Mouse (Mus musculus) thymus, adult 2 months (tissue): ENCODE results near the gene Styx. TPM values are rescaled to one million over a fixed set of nuclear protein-coding genes. Genes with fewer than 3 reads are reported as not detected.

Experiments used
- DNase-seq: peaks from one replicate; pipeline ENCODE4 v3.0.0; 2021
- H3K27ac ChIP-seq: fragments of 200-500 bp; 2 replicates; pipeline ENCODE4 v1.5.1; 2012; ENCODE audit warnings: low read length, control low read depth; ENCODE audit not compliant: control insufficient read depth, insufficient read depth
- H3K27me3 ChIP-seq: fragments of 200-500 bp; 2 replicates; pipeline ENCODE4 v1.6.1; 2012; ENCODE audit warnings: mild to moderate bottlenecking, low read length, moderate library complexity, mixed read lengths; ENCODE audit not compliant: control insufficient read depth, insufficient read depth
- H3K36me3 ChIP-seq: fragments of 200-500 bp; 2 replicates; pipeline ENCODE4 v1.6.1; 2012; ENCODE audit warnings: mild to moderate bottlenecking, low read length, moderate library complexity; ENCODE audit not compliant: control insufficient read depth, insufficient read depth
- H3K4me1 ChIP-seq: fragments of 200-500 bp; replicated peaks from 2 replicates; pipeline ENCODE4 v1.6.1; 2012; ENCODE audit warnings: low read length; ENCODE audit not compliant: control insufficient read depth, insufficient read depth
- H3K4me3 ChIP-seq: fragments of 200-500 bp; 2 replicates; pipeline ENCODE4 v1.5.1; 2012; ENCODE audit warnings: mild to moderate bottlenecking, low read length, control low read depth, moderate library complexity; ENCODE audit not compliant: control insufficient read depth, insufficient read depth
- CTCF ChIP-seq: fragments of 200-500 bp; IDR thresholded peaks from 2 replicates; pipeline ENCODE4 v1.5.1; 2012; ENCODE audit warnings: mild to moderate bottlenecking, control low read depth, low read length, moderate library complexity, borderline replicate concordance; ENCODE audit not compliant: control insufficient read depth, poor library complexity, insufficient read depth; ENCODE audit errors: extremely low read depth
- POLR2A ChIP-seq: fragments of 200-500 bp; IDR thresholded peaks from 2 replicates; pipeline ENCODE4 v1.6.1; 2012; ENCODE audit warnings: mild to moderate bottlenecking, low read length, control low read depth, moderate library complexity; ENCODE audit not compliant: control insufficient read depth, poor library complexity, insufficient read depth; ENCODE audit errors: extremely low read depth
- WGBS: fragments of 180-500 bp; shearing (Covaris S2); methylation state at CpG from one replicate; pipeline ENCODE4 v1.1.7; 2018; 5-methylcytosine and 5-hydroxymethylcytosine counted together
- polyA plus RNA-seq: library from polyadenylated mRNA; depleted of rRNA; stranded (reverse); fragments of >200 nt; gene quantifications from 2 replicates; pipeline ENCODE4 v1.2.3, GENCODE M21; 2012

Gene Styx
- polyA plus RNA-seq, 1 experiment, result 22.6 TPM

DNA sequence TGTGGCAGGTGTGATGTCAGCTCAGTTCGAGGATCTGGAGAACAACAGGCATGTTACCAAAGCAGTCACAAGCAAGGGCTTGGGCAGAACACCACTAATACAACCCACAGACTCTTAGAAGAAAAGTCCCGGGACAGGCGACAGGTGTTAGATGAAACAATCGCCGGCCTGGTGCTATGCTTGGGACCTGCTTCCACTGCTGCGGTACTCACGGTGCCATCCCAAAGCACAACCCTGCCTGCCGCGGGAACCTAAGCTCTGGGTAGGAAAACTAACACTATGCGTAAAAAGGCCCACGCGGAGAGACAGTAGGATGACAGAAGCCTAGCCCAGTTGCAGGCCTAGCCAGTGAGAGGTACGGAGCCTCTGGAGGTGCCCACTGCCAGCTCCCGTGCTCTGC is 40.8 kb upstream of the Styx start:
- 90% methylated on average over 14 of the region's 14 CpGs for WGBS
- H3K36me3 ChIP-seq, result 0 out of 2 replicates have a peak, but pooled peaks cover under 1% of the 10 kb centered on the region

DNA sequence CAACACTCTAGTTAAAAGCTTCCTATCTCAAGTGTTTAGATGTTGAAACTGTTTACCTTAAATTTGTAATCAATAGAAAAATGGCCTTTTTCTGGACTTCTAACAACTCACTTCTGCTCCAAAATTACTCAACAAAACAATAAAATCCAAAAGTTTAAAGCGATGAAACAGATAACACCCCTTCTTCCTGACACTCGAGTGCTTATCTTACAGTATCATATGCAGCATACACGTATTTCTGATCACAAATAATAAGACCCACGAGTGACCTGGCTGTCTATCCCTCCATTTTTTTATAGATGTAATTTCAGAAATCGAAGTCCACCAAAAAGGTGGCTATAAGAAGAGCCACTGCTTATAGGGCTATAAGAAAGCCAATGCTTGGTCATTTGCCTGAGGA is 34.0 kb upstream of the Styx start:
- H3K4me3 ChIP-seq, result no peak overlapping the region
- H3K27ac ChIP-seq, result no peak overlapping the region; the same call in 1 of the 2 replicates
- peaks cover 7% of the 10 kb centered on the region for H3K4me1 ChIP-seq
- TF ChIP-seq POLR2A (no peak), CTCF (no peak)
- DNase-seq, result no peak
- 74% methylated on average over 5 of the region's 5 CpGs for WGBS
- H3K36me3 ChIP-seq, result no peaks in the 10 kb centered on the region
- no peaks in the 10 kb centered on the region for H3K27me3 ChIP-seq

More for the DNA sequence above, 40.8 kb upstream of the Styx start:
- TF ChIP-seq CTCF, result no peak
- no peak for TF ChIP-seq POLR2A
- no peak overlapping the region for H3K27ac ChIP-seq
- DNase-seq, result no peak
- H3K4me3 ChIP-seq, result no peak overlapping the region
- no peaks in the 10 kb centered on the region for H3K27me3 ChIP-seq
- no peaks in the 10 kb centered on the region for H3K4me1 ChIP-seq

DNA sequence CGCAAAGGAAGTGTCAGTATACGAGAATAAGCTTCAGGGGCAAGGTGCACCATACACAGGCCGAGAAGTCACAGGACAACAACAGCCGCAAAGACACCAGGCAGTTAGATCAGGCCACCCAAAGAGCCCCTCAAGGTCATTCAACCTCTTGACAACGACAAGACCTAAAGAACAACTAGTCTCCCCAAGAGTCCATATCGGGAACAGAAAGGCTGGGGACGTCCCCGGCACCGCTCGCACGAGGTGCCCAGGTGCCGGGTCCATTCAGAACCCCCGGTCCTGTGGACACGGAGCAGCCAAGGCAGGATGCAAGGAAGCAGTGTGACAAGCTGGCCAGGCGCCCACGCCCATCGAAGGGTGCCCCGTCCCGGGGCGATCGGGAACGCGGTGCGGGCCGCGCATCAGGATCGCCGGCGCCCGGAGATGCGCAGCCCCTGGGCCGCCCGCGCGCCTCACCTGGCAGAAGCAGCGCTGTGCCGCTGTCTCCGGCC is 32.9 kb upstream of the Styx start:
- Histone ChIP-seq H3K36me3 (no peaks in the 10 kb centered on the region), H3K4me1 (peaks cover 7% of the 10 kb centered on the region), H3K27me3 (no peaks in the 10 kb centered on the region), H3K4me3 (peak overlapping the region; percentile 68), H3K27ac (no peak overlapping the region)
- TF ChIP-seq POLR2A (no peak), CTCF (no peak)
- under 1% methylated on average over 38 of the region's 38 CpGs for WGBS
- DNase-seq, result peak; percentile 26

DNA sequence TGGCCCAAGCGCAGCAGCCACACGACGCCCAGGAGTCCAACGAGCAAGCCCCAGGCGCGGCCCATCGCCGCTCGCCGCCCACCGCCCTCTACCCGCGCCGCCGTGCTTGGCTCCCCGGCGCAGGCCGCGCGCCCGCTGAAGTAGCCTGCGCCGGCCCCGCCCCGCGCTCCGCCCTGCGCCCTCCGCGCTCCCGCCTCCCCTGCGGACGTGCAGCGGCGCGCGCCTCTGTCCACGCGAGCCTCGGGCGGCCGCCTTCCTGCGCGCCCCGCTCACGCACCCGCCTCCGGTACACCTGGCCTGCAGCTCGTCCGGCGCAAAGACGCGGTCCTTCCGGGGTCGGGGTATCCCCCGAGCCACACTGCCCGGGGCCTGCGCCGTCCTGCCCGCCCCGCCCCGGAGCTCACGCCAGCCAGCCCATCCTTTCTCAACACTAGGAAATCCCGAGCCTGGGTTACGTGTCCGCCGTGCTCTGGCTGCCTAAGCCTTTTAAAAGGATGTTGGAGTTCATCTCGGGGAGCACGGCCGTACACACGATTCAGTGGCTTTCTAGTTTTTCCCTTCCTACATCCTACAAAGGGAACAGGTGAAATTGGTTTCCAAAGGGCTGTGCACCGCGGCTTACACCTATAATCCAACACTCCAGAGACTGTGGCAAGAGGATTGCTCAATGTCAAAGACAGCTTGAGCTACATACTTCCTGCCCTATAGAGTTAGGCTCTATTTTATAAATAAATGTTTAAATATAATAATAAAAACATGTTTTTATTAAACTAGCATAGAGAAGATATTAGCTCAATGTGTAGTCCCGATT is 32.3 kb upstream of the Styx start, which contains the start of gene Ero1l:
Gene Ero1l, minus strand, starts transcription at position 346 of the 811 bp plus-strand sequence.
- H3K4me3 ChIP-seq, result peak within 1 kb of the TSS; percentile 68
- no peaks in the 10 kb centered on the region for H3K27me3 ChIP-seq

DNA sequence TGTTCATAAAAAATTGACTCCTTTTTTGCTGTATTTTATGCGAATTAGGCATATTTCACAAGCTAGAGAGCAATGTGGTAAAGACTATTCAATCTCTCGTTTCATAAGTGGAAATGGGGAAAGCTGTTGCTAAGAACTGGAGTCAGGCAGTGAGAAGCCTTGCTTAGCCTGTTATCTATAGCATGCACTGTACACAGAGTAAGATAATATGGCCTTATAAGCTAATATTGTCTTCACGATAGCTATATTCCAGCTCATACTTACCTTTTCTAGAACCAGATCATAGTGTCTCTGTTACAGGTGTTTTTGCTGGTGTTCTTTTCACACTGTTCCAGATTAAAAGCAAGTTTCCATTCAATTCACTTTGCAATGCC is 31.7 kb upstream of the Styx start:
- Histone ChIP-seq H3K4me3 (no peak overlapping the region), H3K4me1 (peaks cover 7% of the 10 kb centered on the region), H3K36me3 (no peaks in the 10 kb centered on the region), H3K27me3 (no peaks in the 10 kb centered on the region), H3K27ac (no peak overlapping the region)
- no peak for TF ChIP-seq CTCF
- TF ChIP-seq POLR2A, result no peak
- DNase-seq, result no peak
- 62% methylated on average over 3 of the region's 3 CpGs for WGBS

More for the DNA sequence above, 32.3 kb upstream of the Styx start, which contains the start of gene Ero1l:
- 2% methylated on average over 74 of the region's 74 CpGs for WGBS
- H3K27ac ChIP-seq, result no peak within 1 kb of the TSS
- no peak for TF ChIP-seq CTCF
- TF ChIP-seq POLR2A, result peak; percentile 88
- H3K4me1 ChIP-seq, result peaks cover 7% of the 10 kb centered on the region
- no peaks in the 10 kb centered on the region for H3K36me3 ChIP-seq
- peak; percentile 83 for DNase-seq

DNA sequence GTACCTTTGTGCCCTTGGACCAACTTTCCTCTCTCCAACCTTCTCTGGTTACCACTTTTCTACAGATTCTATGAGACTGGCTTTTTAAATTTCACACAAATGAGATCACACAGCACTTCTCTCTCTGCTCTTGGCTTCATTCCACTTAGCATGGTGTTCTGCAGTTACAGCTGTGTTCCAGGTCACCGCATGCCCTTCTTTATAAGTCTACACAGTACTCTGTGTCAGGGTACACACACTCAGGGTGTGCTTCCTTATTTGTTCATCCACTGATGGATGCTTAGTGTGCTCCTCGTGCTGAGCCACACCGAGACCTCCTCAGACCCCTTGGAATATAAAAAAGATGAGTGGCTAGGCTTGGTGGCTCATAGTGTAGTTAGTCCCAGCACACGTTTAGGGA is 30.8 kb upstream of the Styx start:
- Histone ChIP-seq H3K4me1 (peaks cover 7% of the 10 kb centered on the region), H3K27me3 (no peaks in the 10 kb centered on the region), H3K27ac (no peak overlapping the region), H3K36me3 (no peaks in the 10 kb centered on the region), H3K4me3 (no peak overlapping the region)
- 90% methylated on average over 4 of the region's 4 CpGs for WGBS
- no peak for TF ChIP-seq CTCF
- DNase-seq, result no peak
